Mouse (Mus musculus): Measurements from ENCODE around the gene S100a4. TPM values are rescaled to one million over a fixed set of nuclear protein-coding genes. Genes with fewer than 3 reads are reported as not detected.

The S100a4 gene
- polyA plus RNA-seq, 1 experiment from 2014 or later, result 11.8 TPM

GRCm38 (mm10) chr3:90613461-90614147 is 10.0 kb downstream of the S100a4 start:
- Histone ChIP-seq H3K27me3 (ENCODE audit: control insufficient read depth, insufficient read depth, low read length) (no peaks in the 10 kb centered on the region), H3K36me3 (ENCODE audit: control insufficient read depth, insufficient read depth) (no peaks in the 10 kb centered on the region), H3K27ac (ENCODE audit: low read length) (no peak overlapping the region), H3K4me1 (ENCODE audit: control insufficient read depth, insufficient read depth, low read length) (peaks cover 10% of the 10 kb centered on the region), H3K4me3 (ENCODE audit: low read length) (peak overlapping the region; percentile 47), H3K9ac (ENCODE audit: low read length) (no peak overlapping the region; the same call in 1 of the 2 replicates), H3K9me3 (replicated peaks; ENCODE audit: control insufficient read depth, low read length) (no peaks in the 10 kb centered on the region), H3K4me2 (ENCODE audit: low read depth, low read length) (peak overlapping the region; percentile 74)
- WGBS, result 57% methylated on average over 7 of the region's 7 CpGs
- ATAC-seq (replicated peaks; ENCODE audit: extremely low read depth, insufficient read depth, low FRiP score), result no peak

GRCm38 (mm10) chr3:90614148-90614530 is 10.6 kb downstream of the S100a4 start:
- H3K4me1 ChIP-seq (ENCODE audit: control insufficient read depth, insufficient read depth, low read length), result peaks cover 10% of the 10 kb centered on the region
- H3K4me3 ChIP-seq (ENCODE audit: low read length), result no peak overlapping the region
- H3K27me3 ChIP-seq (ENCODE audit: control insufficient read depth, insufficient read depth, low read length), result no peaks in the 10 kb centered on the region
- H3K9me3 ChIP-seq (replicated peaks; ENCODE audit: control insufficient read depth, low read length), result no peaks in the 10 kb centered on the region
- WGBS, result 82% methylated on average over 6 of the region's 6 CpGs
- no peak overlapping the region for H3K9ac ChIP-seq (ENCODE audit: low read length)
- no peak for ATAC-seq (replicated peaks; ENCODE audit: extremely low read depth, insufficient read depth, low FRiP score)
- no peak overlapping the region for H3K27ac ChIP-seq (ENCODE audit: low read length)
- H3K4me2 ChIP-seq (ENCODE audit: low read depth, low read length), result peak overlapping the region; percentile 4; the same call in 1 of the 2 replicates
- H3K36me3 ChIP-seq (ENCODE audit: control insufficient read depth, insufficient read depth), result no peaks in the 10 kb centered on the region

GRCm38 (mm10) chr3:90614611-90615251 is 11.2 kb downstream of the S100a4 start:
- H3K27ac ChIP-seq (ENCODE audit: low read length), result no peak overlapping the region
- no peaks in the 10 kb centered on the region for H3K27me3 ChIP-seq (ENCODE audit: control insufficient read depth, insufficient read depth, low read length)
- no peak overlapping the region for H3K9ac ChIP-seq (ENCODE audit: low read length)
- no peak overlapping the region for H3K4me3 ChIP-seq (ENCODE audit: low read length)
- peaks cover 10% of the 10 kb centered on the region for H3K4me1 ChIP-seq (ENCODE audit: control insufficient read depth, insufficient read depth, low read length)
- no peaks in the 10 kb centered on the region for H3K9me3 ChIP-seq (replicated peaks; ENCODE audit: control insufficient read depth, low read length)
- no peak for ATAC-seq (replicated peaks; ENCODE audit: extremely low read depth, insufficient read depth, low FRiP score)
- peak overlapping the region; percentile 43; the same call in 1 of the 2 replicates for H3K4me2 ChIP-seq (ENCODE audit: low read depth, low read length)
- H3K36me3 ChIP-seq (ENCODE audit: control insufficient read depth, insufficient read depth), result no peaks in the 10 kb centered on the region
- WGBS, result 76% methylated on average over 11 of the region's 11 CpGs

GRCm38 (mm10) chr3:90615415-90615814 is 11.8 kb downstream of the S100a4 start:
- 6% methylated on average over 7 of the region's 7 CpGs for WGBS
- no peaks in the 10 kb centered on the region for H3K9me3 ChIP-seq (replicated peaks; ENCODE audit: control insufficient read depth, low read length)
- H3K4me2 ChIP-seq (ENCODE audit: low read depth, low read length), result peak overlapping the region; percentile 43
- no peaks in the 10 kb centered on the region for H3K27me3 ChIP-seq (ENCODE audit: control insufficient read depth, insufficient read depth, low read length)
- no peak overlapping the region; the same call in 1 of the 2 replicates for H3K4me3 ChIP-seq (ENCODE audit: low read length)
- H3K36me3 ChIP-seq (ENCODE audit: control insufficient read depth, insufficient read depth), result no peaks in the 10 kb centered on the region
- no peak overlapping the region for H3K27ac ChIP-seq (ENCODE audit: low read length)
- no peak overlapping the region for H3K9ac ChIP-seq (ENCODE audit: low read length)
- H3K4me1 ChIP-seq (ENCODE audit: control insufficient read depth, insufficient read depth, low read length), result peaks cover 10% of the 10 kb centered on the region
- ATAC-seq (replicated peaks; ENCODE audit: extremely low read depth, insufficient read depth, low FRiP score), result peak; percentile 57

GRCm38 (mm10) chr3:90615911-90616310 is 12.3 kb downstream of the S100a4 start:
- 67% methylated on average over 1 of the region's 1 CpGs for WGBS
- Histone ChIP-seq H3K4me3 (ENCODE audit: low read length) (no peak overlapping the region), H3K27me3 (ENCODE audit: control insufficient read depth, insufficient read depth, low read length) (no peaks in the 10 kb centered on the region), H3K9ac (ENCODE audit: low read length) (no peak overlapping the region), H3K4me2 (ENCODE audit: low read depth, low read length) (peak overlapping the region; percentile 43; the same call in 1 of the 2 replicates), H3K4me1 (ENCODE audit: control insufficient read depth, insufficient read depth, low read length) (peaks cover 10% of the 10 kb centered on the region), H3K27ac (ENCODE audit: low read length) (no peak overlapping the region), H3K36me3 (ENCODE audit: control insufficient read depth, insufficient read depth) (no peaks in the 10 kb centered on the region), H3K9me3 (replicated peaks; ENCODE audit: control insufficient read depth, low read length) (no peaks in the 10 kb centered on the region)
- ATAC-seq (replicated peaks; ENCODE audit: extremely low read depth, insufficient read depth, low FRiP score), result no peak

- Histone ChIP-seq H3K27ac (ENCODE audit: low read length) (no peak overlapping the region), H3K4me2 (ENCODE audit: low read depth, low read length) (no peak overlapping the region), H3K27me3 (ENCODE audit: control insufficient read depth, insufficient read depth, low read length) (no peaks in the 10 kb centered on the region), H3K4me3 (ENCODE audit: low read length) (no peak overlapping the region), H3K9me3 (replicated peaks; ENCODE audit: control insufficient read depth, low read length) (no peaks in the 10 kb centered on the region), H3K9ac (ENCODE audit: low read length) (no peak overlapping the region), H3K36me3 (ENCODE audit: control insufficient read depth, insufficient read depth) (no peaks in the 10 kb centered on the region), H3K4me1 (ENCODE audit: control insufficient read depth, insufficient read depth, low read length) (peaks cover 10% of the 10 kb centered on the region)
- ATAC-seq (replicated peaks; ENCODE audit: extremely low read depth, insufficient read depth, low FRiP score), result no peak
- 23% methylated on average over 1 of the region's 1 CpGs for WGBS
Observed at GRCm38 (mm10) chr3:90617586-90617985, 14.0 kb downstream of the S100a4 start.

- H3K27ac ChIP-seq (ENCODE audit: low read length), result no peak overlapping the region
- H3K4me1 ChIP-seq (ENCODE audit: control insufficient read depth, insufficient read depth, low read length), result peaks cover 5% of the 10 kb centered on the region
- H3K9ac ChIP-seq (ENCODE audit: low read length), result no peak overlapping the region
- 38% methylated on average over 7 of the region's 7 CpGs for WGBS
- H3K4me2 ChIP-seq (ENCODE audit: low read depth, low read length), result no peak overlapping the region
- H3K27me3 ChIP-seq (ENCODE audit: control insufficient read depth, insufficient read depth, low read length), result no peaks in the 10 kb centered on the region
- H3K4me3 ChIP-seq (ENCODE audit: low read length), result no peak overlapping the region
- no peaks in the 10 kb centered on the region for H3K9me3 ChIP-seq (replicated peaks; ENCODE audit: control insufficient read depth, low read length)
- no peaks in the 10 kb centered on the region for H3K36me3 ChIP-seq (ENCODE audit: control insufficient read depth, insufficient read depth)
- no peak for ATAC-seq (replicated peaks; ENCODE audit: extremely low read depth, insufficient read depth, low FRiP score)
Observed at GRCm38 (mm10) chr3:90621552-90621951, 18.0 kb downstream of the S100a4 start.

GRCm38 (mm10) chr3:90623435-90624071 is 20.0 kb downstream of the S100a4 start:
- H3K36me3 ChIP-seq (ENCODE audit: control insufficient read depth, insufficient read depth), result no peaks in the 10 kb centered on the region
- H3K4me1 ChIP-seq (ENCODE audit: control insufficient read depth, insufficient read depth, low read length), result peaks cover 5% of the 10 kb centered on the region
- H3K9me3 ChIP-seq (replicated peaks; ENCODE audit: control insufficient read depth, low read length), result no peaks in the 10 kb centered on the region
- no peaks in the 10 kb centered on the region for H3K27me3 ChIP-seq (ENCODE audit: control insufficient read depth, insufficient read depth, low read length)
- no peak overlapping the region for H3K4me2 ChIP-seq (ENCODE audit: low read depth, low read length)
- no peak overlapping the region for H3K27ac ChIP-seq (ENCODE audit: low read length)
- no peak overlapping the region for H3K4me3 ChIP-seq (ENCODE audit: low read length)
- no peak; the same call in 1 of the 2 replicates for ATAC-seq (replicated peaks; ENCODE audit: extremely low read depth, insufficient read depth, low FRiP score)
- 26% methylated on average over 2 of the region's 2 CpGs for WGBS
- H3K9ac ChIP-seq (ENCODE audit: low read length), result no peak overlapping the region

- no peaks in the 10 kb centered on the region for H3K36me3 ChIP-seq (ENCODE audit: control insufficient read depth, insufficient read depth)
- no peak for ATAC-seq (replicated peaks; ENCODE audit: extremely low read depth, insufficient read depth, low FRiP score)
- H3K9ac ChIP-seq (ENCODE audit: low read length), result no peak overlapping the region
- peaks cover 5% of the 10 kb centered on the region for H3K4me1 ChIP-seq (ENCODE audit: control insufficient read depth, insufficient read depth, low read length)
- no peaks in the 10 kb centered on the region for H3K9me3 ChIP-seq (replicated peaks; ENCODE audit: control insufficient read depth, low read length)
- 79% methylated on average over 5 of the region's 5 CpGs for WGBS
- H3K4me3 ChIP-seq (ENCODE audit: low read length), result no peak overlapping the region
- no peaks in the 10 kb centered on the region for H3K27me3 ChIP-seq (ENCODE audit: control insufficient read depth, insufficient read depth, low read length)
- no peak overlapping the region for H3K4me2 ChIP-seq (ENCODE audit: low read depth, low read length)
- H3K27ac ChIP-seq (ENCODE audit: low read length), result no peak overlapping the region
Observed at GRCm38 (mm10) chr3:90625496-90625895, 21.9 kb downstream of the S100a4 start.

Data from heart, embryonic 16.5 days (tissue).